Mouse (Mus musculus) stomach, embryonic 15.5 days (tissue): ENCODE data around the gene Gpr39. TPM values are rescaled to one million over a fixed set of nuclear protein-coding genes. Genes with fewer than 3 reads are reported as not detected.
A peak's percentile ranks its signal among the peaks of the same experiment; 100 is the strongest.

Experiments
- ATAC-seq: fragments of 200-750 bp; cut with Nextera tagmentation; 2 replicates; pipeline ENCODE4 v1.8.0; 2017; ENCODE audit warnings: low read depth, moderate number of reproducible peaks, moderate TSS enrichment; ENCODE audit not compliant: insufficient read depth, low FRiP score
- H3K27ac ChIP-seq: fragments of 300-500 bp; sonication (generic); 2 replicates; pipeline ENCODE4 v1.5.1; 2015; ENCODE audit warnings: mild to moderate bottlenecking, inconsistent platforms
- H3K27me3 ChIP-seq: fragments of 300-500 bp; sonication (generic); replicated peaks from 2 replicates; pipeline ENCODE4 v1.6.1; 2015; ENCODE audit warnings: inconsistent platforms
- H3K36me3 ChIP-seq: fragments of 300-500 bp; sonication (generic); 2 replicates; pipeline ENCODE4 v1.6.1; 2015; ENCODE audit warnings: inconsistent platforms
- H3K4me1 ChIP-seq: fragments of 300-500 bp; sonication (generic); 2 replicates; pipeline ENCODE4 v1.6.1; 2015; ENCODE audit warnings: inconsistent platforms
- H3K4me2 ChIP-seq: fragments of 300-500 bp; sonication (generic); 2 replicates; pipeline ENCODE4 v1.6.1; 2015; ENCODE audit warnings: mild to moderate bottlenecking, inconsistent platforms
- H3K4me3 ChIP-seq: fragments of 300-500 bp; sonication (generic); replicated peaks from 2 replicates; pipeline ENCODE4 v1.5.1; 2015; ENCODE audit warnings: inconsistent platforms
- H3K9ac ChIP-seq: fragments of 300-500 bp; sonication (generic); 2 replicates; pipeline ENCODE4 v1.6.1; 2015; ENCODE audit warnings: inconsistent platforms
- H3K9me3 ChIP-seq: fragments of 300-500 bp; sonication (generic); 2 replicates; pipeline ENCODE4 v1.6.1; 2016; ENCODE audit warnings: inconsistent platforms
- WGBS: fragments of 180-500 bp; shearing (Covaris S2); methylation state at CpG from one replicate; pipeline ENCODE4 v1.1.7; 2015; 5-methylcytosine and 5-hydroxymethylcytosine counted together
- polyA plus RNA-seq: library from polyadenylated mRNA; unstranded; fragments of >200 nt; fragmentation: Nextera tagmentation; extraction: Ambion mirVana; gene quantifications from 2 replicates; pipeline ENCODE4 v1.2.1, GENCODE M21; 2015

Gpr39 gene
- polyA plus RNA-seq, 1 experiment from 2014 or later = 6.5 TPM

DNA sequence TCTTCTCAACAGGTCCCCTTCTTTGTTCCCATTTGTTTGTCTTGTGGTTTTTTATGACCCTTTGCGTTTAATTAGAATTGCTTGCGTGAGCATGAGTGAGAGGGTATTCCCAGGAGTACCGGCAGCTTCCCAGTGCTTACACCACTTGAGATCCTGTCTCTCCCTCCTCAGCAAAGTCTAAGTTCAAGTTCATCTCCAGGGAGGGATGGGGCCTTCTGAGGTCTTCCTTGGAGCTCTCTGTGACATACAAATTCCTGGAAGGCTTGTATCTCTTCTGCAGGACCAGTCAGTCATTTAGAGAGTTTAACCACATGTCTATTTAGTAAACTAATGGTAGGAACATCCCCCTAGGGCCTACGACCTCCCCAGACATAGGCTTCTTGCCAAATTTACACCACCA is 55.1 kb downstream of the Gpr39 start:
- H3K36me3 ChIP-seq = no peaks in the 10 kb centered on the region
- H3K9ac ChIP-seq = no peak overlapping the region
- no peak overlapping the region for H3K27ac ChIP-seq
- WGBS = 61% methylated on average over 4 of the region's 4 CpGs
- no peaks in the 10 kb centered on the region for H3K4me1 ChIP-seq
- H3K27me3 ChIP-seq = no peaks in the 10 kb centered on the region
- no peak overlapping the region for H3K4me3 ChIP-seq
- no peak for ATAC-seq
- no peaks in the 10 kb centered on the region for H3K9me3 ChIP-seq
- no peak overlapping the region for H3K4me2 ChIP-seq

GRCm38 (mm10) chr1:125744766-125745165 is 68.0 kb downstream of the Gpr39 start:
- H3K9me3 ChIP-seq = no peaks in the 10 kb centered on the region
- H3K4me3 ChIP-seq = no peak overlapping the region
- H3K27me3 ChIP-seq = no peaks in the 10 kb centered on the region
- H3K36me3 ChIP-seq = no peaks in the 10 kb centered on the region
- WGBS = 88% methylated on average over 4 of the region's 4 CpGs
- no peak overlapping the region for H3K9ac ChIP-seq
- no peaks in the 10 kb centered on the region for H3K4me1 ChIP-seq
- ATAC-seq = no peak
- no peak overlapping the region for H3K27ac ChIP-seq
- no peak overlapping the region for H3K4me2 ChIP-seq

DNA sequence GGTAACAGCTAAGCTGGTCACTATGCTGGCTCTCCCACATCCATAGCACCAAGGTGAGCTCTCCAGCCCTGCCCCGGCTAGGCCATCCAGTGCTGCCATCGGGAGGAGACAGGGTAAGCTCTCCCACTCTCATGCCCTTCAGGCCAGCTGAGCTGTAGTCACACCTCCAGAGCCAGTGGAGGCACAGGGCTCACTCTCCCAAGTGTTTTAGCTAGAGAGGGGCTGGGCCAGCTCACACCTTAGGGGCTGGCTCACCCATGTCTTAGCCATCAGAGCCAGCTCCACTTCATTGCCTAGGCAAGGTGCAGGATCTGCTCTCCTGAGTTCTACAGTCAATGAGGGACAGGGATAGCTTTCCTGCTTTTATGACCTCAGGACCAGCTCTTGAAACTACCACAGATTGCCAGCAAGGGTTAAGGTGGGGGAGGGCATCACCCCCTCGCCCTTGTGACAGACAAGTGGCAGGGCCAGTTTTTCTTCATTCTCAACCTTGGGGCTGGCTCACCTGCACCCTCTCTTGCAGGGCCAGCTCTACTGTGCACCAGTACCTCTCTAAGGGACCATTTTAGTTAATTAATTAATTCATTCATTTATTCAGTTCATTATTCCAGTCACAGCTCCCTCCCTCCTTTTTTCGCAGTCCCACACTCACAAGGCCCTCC is 78.7 kb downstream of the Gpr39 start:
- 68% methylated on average over 4 of the region's 4 CpGs for WGBS
- no peak overlapping the region for H3K4me3 ChIP-seq
- H3K27ac ChIP-seq = no peak overlapping the region
- no peak overlapping the region for H3K4me2 ChIP-seq
- H3K9me3 ChIP-seq = no peaks in the 10 kb centered on the region
- peaks cover 4% of the 10 kb centered on the region for H3K4me1 ChIP-seq
- H3K27me3 ChIP-seq = no peaks in the 10 kb centered on the region
- H3K36me3 ChIP-seq = no peaks in the 10 kb centered on the region
- no peak overlapping the region for H3K9ac ChIP-seq
- peak; percentile 81 for ATAC-seq

DNA sequence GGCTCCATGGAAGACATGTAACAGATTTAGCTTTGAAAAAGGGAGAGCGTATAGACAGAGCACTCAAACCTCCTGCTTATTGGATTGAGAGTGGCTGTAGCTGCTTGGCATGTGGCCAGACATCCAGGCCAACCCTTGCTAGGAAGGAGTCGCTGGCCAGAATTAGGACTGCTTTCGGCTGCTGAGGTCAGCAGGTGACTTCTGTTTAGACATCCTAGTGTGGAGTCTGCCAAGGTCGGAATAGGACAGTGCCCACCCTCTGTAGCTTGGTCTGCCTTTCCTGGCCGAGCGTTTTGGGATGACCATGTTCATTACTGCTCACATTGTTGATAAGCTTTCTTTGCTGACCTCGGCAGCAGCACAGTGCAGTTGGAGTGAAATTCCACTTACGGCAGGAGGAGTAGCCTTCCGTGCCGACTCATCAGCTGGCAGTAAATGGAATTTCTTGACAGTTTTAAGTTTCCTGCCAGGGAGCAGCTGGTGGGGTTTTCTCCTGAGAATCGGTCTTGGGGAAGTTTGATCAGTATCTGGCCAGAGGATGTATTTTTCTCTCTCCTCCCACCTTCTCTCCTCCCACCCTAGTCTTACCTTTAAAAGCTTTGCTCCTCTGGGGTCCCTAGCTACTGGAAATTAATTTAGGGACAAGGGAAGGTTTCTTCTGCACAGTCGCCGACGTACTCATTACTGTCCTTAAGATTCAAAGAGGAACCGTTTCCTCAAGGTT is 83.3 kb downstream of the Gpr39 start:
- WGBS = 43% methylated on average over 15 of the region's 15 CpGs
- Histone ChIP-seq H3K4me2 (no peak overlapping the region; the same call in 1 of the 2 replicates), H3K9me3 (no peaks in the 10 kb centered on the region), H3K27ac (no peak overlapping the region), H3K4me3 (no peak overlapping the region), H3K36me3 (no peaks in the 10 kb centered on the region), H3K4me1 (peaks cover 4% of the 10 kb centered on the region), H3K27me3 (no peaks in the 10 kb centered on the region), H3K9ac (no peak overlapping the region)
- peak; percentile 37; the same call in 1 of the 2 replicates for ATAC-seq

GRCm38 (mm10) chr1:125760696-125761025 is 83.9 kb downstream of the Gpr39 start:
- Histone ChIP-seq H3K4me3 (no peak overlapping the region), H3K4me2 (no peak overlapping the region)
- WGBS = 68% methylated on average over 5 of the region's 5 CpGs

DNA sequence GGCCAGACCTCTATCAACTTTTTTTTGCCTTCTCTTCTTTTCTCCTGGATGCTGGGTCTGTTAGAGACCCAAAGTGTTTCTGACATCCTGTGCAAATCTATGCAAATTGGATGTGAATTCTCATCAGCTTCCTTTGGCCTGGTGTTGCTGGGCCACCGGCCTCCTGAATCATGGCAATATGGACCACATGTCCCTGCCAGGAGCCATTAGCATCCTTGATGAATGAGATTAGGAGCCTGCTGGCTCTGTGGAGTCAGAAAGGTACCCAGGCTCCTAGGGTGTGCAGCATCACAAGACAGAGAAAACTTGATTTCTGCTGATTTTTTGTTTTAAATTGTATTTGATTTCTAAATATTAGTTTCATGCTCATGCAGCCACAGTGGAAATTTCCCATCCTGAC is 85.3 kb downstream of the Gpr39 start:
- Histone ChIP-seq H3K27me3 (no peaks in the 10 kb centered on the region), H3K27ac (no peak overlapping the region), H3K36me3 (no peaks in the 10 kb centered on the region), H3K4me2 (no peak overlapping the region), H3K9me3 (no peaks in the 10 kb centered on the region), H3K4me1 (peaks cover 4% of the 10 kb centered on the region), H3K4me3 (no peak overlapping the region), H3K9ac (no peak overlapping the region)
- WGBS = 78% methylated on average over 1 of the region's 1 CpGs
- ATAC-seq = no peak

More at GRCm38 (mm10) chr1:125760696-125761025, 83.9 kb downstream of the Gpr39 start:
- no peaks in the 10 kb centered on the region for H3K9me3 ChIP-seq
- ATAC-seq = no peak
- H3K4me1 ChIP-seq = peaks cover 4% of the 10 kb centered on the region
- H3K9ac ChIP-seq = no peak overlapping the region
- H3K36me3 ChIP-seq = no peaks in the 10 kb centered on the region
- no peaks in the 10 kb centered on the region for H3K27me3 ChIP-seq
- H3K27ac ChIP-seq = no peak overlapping the region

DNA sequence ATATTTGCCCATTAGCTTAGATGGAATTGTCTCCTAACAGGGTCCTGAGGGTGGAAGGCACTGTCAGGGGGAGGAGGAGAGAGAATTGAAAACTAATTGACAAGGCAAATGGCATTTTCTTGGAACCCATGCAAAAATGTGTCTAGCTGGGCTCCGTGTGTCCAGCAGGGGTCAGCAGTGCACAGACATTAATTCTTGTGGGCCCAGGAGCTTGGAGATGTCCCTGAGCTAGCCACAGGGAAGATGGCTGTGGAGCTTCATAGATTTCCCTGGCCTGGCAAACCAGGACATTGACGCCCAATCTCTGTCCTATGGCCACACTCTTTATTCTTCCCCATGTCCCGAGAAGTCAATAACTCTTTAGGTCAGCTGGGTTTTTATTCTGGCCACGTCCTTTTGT is 113.0 kb downstream of the Gpr39 start:
- no peaks in the 10 kb centered on the region for H3K4me1 ChIP-seq
- H3K4me3 ChIP-seq = no peak overlapping the region
- no peaks in the 10 kb centered on the region for H3K27me3 ChIP-seq
- no peak overlapping the region for H3K9ac ChIP-seq
- H3K9me3 ChIP-seq = no peaks in the 10 kb centered on the region
- WGBS = 28% methylated on average over 4 of the region's 4 CpGs
- H3K4me2 ChIP-seq = no peak overlapping the region
- no peak overlapping the region for H3K27ac ChIP-seq
- H3K36me3 ChIP-seq = no peaks in the 10 kb centered on the region
- no peak for ATAC-seq

DNA sequence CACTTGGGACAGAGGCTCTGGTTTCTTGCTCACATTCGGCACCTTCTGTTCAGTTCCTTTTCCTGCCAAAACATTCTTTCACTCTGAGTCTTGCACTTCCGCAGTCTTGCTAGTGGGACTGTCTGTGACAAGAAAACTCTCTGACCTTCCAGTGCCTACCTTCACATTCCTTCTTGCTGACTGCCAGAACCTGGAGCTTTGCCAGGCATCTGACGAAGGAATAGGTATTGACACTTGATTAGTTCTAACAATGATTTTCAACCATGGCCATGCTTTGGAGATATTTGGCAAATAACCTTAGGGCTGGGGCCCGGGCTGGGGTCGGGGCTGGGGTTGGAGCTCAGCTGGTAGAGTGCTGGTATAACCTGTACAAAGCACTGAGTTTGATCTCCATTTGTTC is 123.7 kb downstream of the Gpr39 start:
- H3K9ac ChIP-seq = no peak overlapping the region
- WGBS = 82% methylated on average over 5 of the region's 5 CpGs
- H3K36me3 ChIP-seq = no peaks in the 10 kb centered on the region
- H3K27ac ChIP-seq = no peak overlapping the region
- H3K4me1 ChIP-seq = no peaks in the 10 kb centered on the region
- H3K27me3 ChIP-seq = no peaks in the 10 kb centered on the region
- H3K4me2 ChIP-seq = no peak overlapping the region
- H3K9me3 ChIP-seq = no peaks in the 10 kb centered on the region
- no peak overlapping the region for H3K4me3 ChIP-seq
- ATAC-seq = no peak

GRCm38 (mm10) chr1:125808426-125808825 is 131.6 kb downstream of the Gpr39 start:
- ATAC-seq = no peak
- H3K4me1 ChIP-seq = no peaks in the 10 kb centered on the region
- no peaks in the 10 kb centered on the region for H3K9me3 ChIP-seq
- H3K36me3 ChIP-seq = no peaks in the 10 kb centered on the region
- 50% methylated on average over 2 of the region's 2 CpGs for WGBS
- no peaks in the 10 kb centered on the region for H3K27me3 ChIP-seq
- no peak overlapping the region for H3K27ac ChIP-seq
- no peak overlapping the region for H3K9ac ChIP-seq
- H3K4me3 ChIP-seq = no peak overlapping the region
- no peak overlapping the region for H3K4me2 ChIP-seq

DNA sequence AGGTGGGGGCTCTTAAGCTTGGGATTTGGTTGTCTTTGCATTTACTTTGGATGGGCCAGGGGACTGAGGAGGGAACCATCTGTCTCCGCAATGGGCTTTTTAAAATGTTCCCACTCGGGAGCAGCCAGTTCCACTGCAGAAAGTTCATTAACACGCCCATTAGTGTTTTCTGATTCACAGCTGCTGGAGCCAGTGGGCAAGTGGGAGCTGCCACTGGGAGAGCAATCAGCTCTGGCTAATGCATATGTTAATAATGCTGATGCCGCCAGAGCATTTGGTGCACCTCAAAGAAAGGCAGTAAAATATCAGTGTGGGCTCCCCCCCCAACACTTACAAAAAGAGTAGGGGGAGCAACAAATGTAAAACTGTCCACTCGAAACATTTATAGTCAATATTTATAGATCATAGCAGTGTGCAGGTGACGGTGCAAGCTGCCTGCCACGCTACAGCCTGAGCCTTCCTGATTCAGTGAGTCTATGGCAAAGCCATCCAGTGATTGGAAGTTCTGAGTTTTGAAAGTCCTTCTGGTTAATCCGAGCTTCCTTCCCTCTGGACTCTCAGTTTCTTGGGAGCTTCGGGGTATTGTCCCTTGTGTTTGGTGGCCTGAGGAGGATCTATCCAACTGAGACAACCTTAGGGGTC is 136.5 kb downstream of the Gpr39 start:
- Histone ChIP-seq H3K27me3 (no peaks in the 10 kb centered on the region), H3K4me2 (no peak overlapping the region), H3K4me3 (no peak overlapping the region), H3K9ac (no peak overlapping the region), H3K27ac (no peak overlapping the region), H3K36me3 (no peaks in the 10 kb centered on the region), H3K9me3 (no peaks in the 10 kb centered on the region), H3K4me1 (no peaks in the 10 kb centered on the region)
- 70% methylated on average over 9 of the region's 9 CpGs for WGBS
- no peak for ATAC-seq

DNA sequence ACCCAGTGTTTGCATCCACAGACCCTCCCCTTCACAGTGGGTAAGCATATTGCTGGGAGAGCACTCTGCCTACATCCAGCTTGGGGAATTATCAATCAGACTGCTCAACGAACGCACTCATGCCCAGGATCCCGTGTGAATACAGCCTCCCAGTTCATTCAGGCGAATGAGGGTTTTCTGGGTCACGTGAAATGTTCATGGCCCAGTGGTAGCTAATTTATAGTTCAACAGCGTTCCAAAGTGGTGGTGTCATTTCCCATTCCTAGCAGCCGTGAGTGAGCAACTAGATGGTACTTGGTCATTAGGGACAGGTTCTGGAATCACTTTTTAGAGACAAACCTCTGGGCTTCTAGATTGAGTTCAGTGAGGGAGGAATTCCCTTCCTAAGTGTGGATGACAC is 144.3 kb downstream of the Gpr39 start:
- no peaks in the 10 kb centered on the region for H3K27me3 ChIP-seq
- no peak overlapping the region for H3K27ac ChIP-seq
- H3K9ac ChIP-seq = no peak overlapping the region
- H3K4me1 ChIP-seq = no peaks in the 10 kb centered on the region
- H3K4me3 ChIP-seq = no peak overlapping the region
- H3K36me3 ChIP-seq = no peaks in the 10 kb centered on the region
- H3K9me3 ChIP-seq = no peaks in the 10 kb centered on the region
- ATAC-seq = no peak
- WGBS = 91% methylated on average over 7 of the region's 7 CpGs
- H3K4me2 ChIP-seq = no peak overlapping the region

GRCm38 (mm10) chr1:125823611-125824010 is 146.8 kb downstream of the Gpr39 start:
- Histone ChIP-seq H3K4me3 (no peak overlapping the region), H3K9ac (no peak overlapping the region), H3K9me3 (no peaks in the 10 kb centered on the region), H3K4me2 (no peak overlapping the region), H3K27me3 (no peaks in the 10 kb centered on the region), H3K4me1 (no peaks in the 10 kb centered on the region), H3K36me3 (no peaks in the 10 kb centered on the region), H3K27ac (no peak overlapping the region)
- 90% methylated on average over 4 of the region's 4 CpGs for WGBS
- ATAC-seq = no peak
